Mouse (Mus musculus) stomach, postnatal 0 days (tissue): ENCODE results near the gene Cmip.

Experiments used
- CTCF ChIP-seq: IDR thresholded peaks from 2 replicates; pipeline ENCODE4 v1.5.1; 2016; ENCODE audit warnings: antibody characterized with exemption, low read depth, mild to moderate bottlenecking, moderate library complexity
- EP300 ChIP-seq: optimal IDR thresholded peaks from 2 replicates; pipeline ENCODE3; 2016; ENCODE audit warnings: antibody characterized with exemption

- no peak for TF ChIP-seq CTCF
- no peak for TF ChIP-seq EP300
Observed at GRCm38 (mm10) chr8:117329167-117329566, 72.3 kb downstream of the Cmip start.
